Mouse (Mus musculus) MEL (cell line): ENCODE results near the gene Nars2. TPM values are rescaled to one million over a fixed set of nuclear protein-coding genes. Genes with fewer than 3 reads are reported as not detected.

ENCODE experiments used
- DNase-seq: peaks from one replicate; pipeline ENCODE4 v3.0.0; 2011; ENCODE audit warnings: low read depth, low spot score
- H3K27ac ChIP-seq: 2 replicates; pipeline ENCODE4 v1.5.1; 2012; ENCODE audit warnings: low read depth, mild to moderate bottlenecking, control low read depth, low read length, moderate library complexity; ENCODE audit not compliant: control insufficient read depth
- H3K27me3 ChIP-seq, 2 experiments: fragments of 150-350 bp in 1 of 2; sonication (generic) in 1 of 2; 2 replicates each; pipeline ENCODE4 v1.6.1; 2012; ENCODE audit warnings: low read length in 2 of 2, mild to moderate bottlenecking in 2 of 2, improper control_type of control experiment in 1 of 2, moderate library complexity in 1 of 2; ENCODE audit not compliant: insufficient read depth in 2 of 2, control insufficient read depth in 1 of 2
- H3K36me3 ChIP-seq, 2 experiments: 2 replicates each; pipeline ENCODE4 v1.6.1; 2012 to 2014; ENCODE audit warnings: low read length in 2 of 2, improper control_type of control experiment in 1 of 2, inconsistent platforms in 1 of 2, mild to moderate bottlenecking in 1 of 2; ENCODE audit not compliant: insufficient read depth in 2 of 2, control insufficient read depth in 1 of 2
- H3K4me1 ChIP-seq, 2 experiments: fragments of 150-350 bp in 1 of 2; sonication (generic) in 1 of 2; 2 replicates each; pipeline ENCODE4 v1.6.1; 2012; ENCODE audit warnings: low read length in 2 of 2, improper control_type of control experiment in 1 of 2, mild to moderate bottlenecking in 1 of 2; ENCODE audit not compliant: insufficient read depth in 2 of 2, control insufficient read depth in 1 of 2
- H3K4me3 ChIP-seq, 2 experiments: fragments of 150-350 bp in 1 of 2; sonication (generic) in 1 of 2; 2 replicates each; pipeline ENCODE4 v1.5.1; 2012; ENCODE audit warnings: low read depth in 2 of 2, low read length in 2 of 2, mild to moderate bottlenecking in 2 of 2, moderate library complexity in 2 of 2, control low read depth in 1 of 2, improper control_type of control experiment in 1 of 2; ENCODE audit not compliant: control insufficient read depth in 1 of 2, insufficient read depth in 1 of 2
- H3K79me2 ChIP-seq: 2 replicates; pipeline ENCODE4 v1.6.1; 2012; ENCODE audit warnings: mild to moderate bottlenecking, low read length, moderate library complexity; ENCODE audit not compliant: control insufficient read depth, poor library complexity, insufficient read depth
- H3K9ac ChIP-seq: 2 replicates; pipeline ENCODE4 v1.6.1; 2012; ENCODE audit warnings: low read depth, mild to moderate bottlenecking, control low read depth, low read length, moderate library complexity; ENCODE audit not compliant: control insufficient read depth, poor library complexity, severe bottlenecking
- H3K9me3 ChIP-seq: fragments of 150-350 bp; sonication (generic); replicated peaks from 2 replicates; pipeline ENCODE4 v1.6.1; 2012; ENCODE audit warnings: mild to moderate bottlenecking, low read length, improper control_type of control experiment, moderate library complexity; ENCODE audit not compliant: insufficient read depth
- BHLHE40 ChIP-seq: IDR thresholded peaks from 2 replicates; pipeline ENCODE4 v1.6.1; 2012; ENCODE audit warnings: low read depth, mild to moderate bottlenecking, inconsistent platforms, low read length, improper control_type of control experiment, borderline replicate concordance
- GATA1 ChIP-seq: IDR thresholded peaks from 2 replicates; pipeline ENCODE4 v1.6.1; 2011; ENCODE audit warnings: low read depth, low read length, improper control_type of control experiment
- HCFC1 ChIP-seq: IDR thresholded peaks from 2 replicates; pipeline ENCODE4 v1.6.1; 2012; ENCODE audit warnings: low read depth, mild to moderate bottlenecking, inconsistent platforms, low read length, improper control_type of control experiment, moderate library complexity
- JUND ChIP-seq: IDR thresholded peaks from 2 replicates; pipeline ENCODE4 v1.6.1; 2011; ENCODE audit warnings: low read depth, mild to moderate bottlenecking, improper control_type of control experiment, low read length
- MAZ ChIP-seq: IDR thresholded peaks from 2 replicates; pipeline ENCODE4 v1.6.1; 2012; ENCODE audit warnings: low read depth, mild to moderate bottlenecking, inconsistent platforms, low read length, improper control_type of control experiment
- MXI1 ChIP-seq: IDR thresholded peaks from 2 replicates; pipeline ENCODE4 v1.6.1; 2011; ENCODE audit warnings: mild to moderate bottlenecking, low read depth, low read length, improper control_type of control experiment
- NELFE ChIP-seq: IDR thresholded peaks from 2 replicates; pipeline ENCODE4 v1.6.1; 2011; ENCODE audit warnings: low read depth, low read length, improper control_type of control experiment
- NRF1 ChIP-seq: IDR thresholded peaks from 2 replicates; pipeline ENCODE4 v1.6.1; 2014; ENCODE audit warnings: low read depth, mild to moderate bottlenecking, inconsistent platforms, low read length, improper control_type of control experiment, moderate library complexity; ENCODE audit not compliant: poor library complexity, insufficient read depth, severe bottlenecking
- POLR2A ChIP-seq, 2 experiments: IDR thresholded peaks; 2 replicates each; pipeline ENCODE4 v1.6.1; 2011 to 2012; ENCODE audit warnings: low read length in 2 of 2, mild to moderate bottlenecking in 2 of 2, control low read depth in 1 of 2, improper control_type of control experiment in 1 of 2, low read depth in 1 of 2, moderate library complexity in 1 of 2; ENCODE audit not compliant: control insufficient read depth in 1 of 2, insufficient read depth in 1 of 2, poor library complexity in 1 of 2
- SIN3A ChIP-seq: IDR thresholded peaks from 2 replicates; pipeline ENCODE4 v1.6.1; 2012; ENCODE audit warnings: low read length, improper control_type of control experiment, inconsistent platforms
- TAL1 ChIP-seq: IDR thresholded peaks from 2 replicates; pipeline ENCODE4 v1.6.1; 2012; ENCODE audit warnings: mild to moderate bottlenecking, inconsistent platforms, low read length, moderate library complexity, mixed read lengths
- TBP ChIP-seq: IDR thresholded peaks from 2 replicates; pipeline ENCODE4 v1.8.0; 2011; ENCODE audit warnings: low read depth, low read length, improper control_type of control experiment
- TCF12 ChIP-seq: IDR thresholded peaks from 2 replicates; pipeline ENCODE4 v1.6.1; 2014; ENCODE audit warnings: low read depth, mild to moderate bottlenecking, inconsistent platforms, low read length, improper control_type of control experiment, moderate library complexity
- UBTF ChIP-seq: IDR thresholded peaks from 2 replicates; pipeline ENCODE4 v1.6.1; 2012; ENCODE audit warnings: low read depth, mild to moderate bottlenecking, inconsistent platforms, low read length, improper control_type of control experiment, moderate library complexity, borderline replicate concordance; ENCODE audit not compliant: insufficient read depth
- USF1 ChIP-seq: IDR thresholded peaks from 2 replicates; pipeline ENCODE4 v1.6.1; 2014; ENCODE audit warnings: low read depth, mild to moderate bottlenecking, inconsistent platforms, low read length, improper control_type of control experiment, moderate library complexity
- USF2 ChIP-seq, 2 experiments: IDR thresholded peaks; 2 replicates each; pipeline ENCODE4 v1.6.1; 2011 to 2012; ENCODE audit warnings: improper control_type of control experiment in 2 of 2, low read length in 2 of 2, borderline replicate concordance in 1 of 2, inconsistent platforms in 1 of 2, low read depth in 1 of 2, mild to moderate bottlenecking in 1 of 2; ENCODE audit not compliant: insufficient read depth in 1 of 2
- ZC3H11A ChIP-seq: IDR thresholded peaks from 2 replicates; pipeline ENCODE4 v1.6.1; 2012; ENCODE audit warnings: low read depth, mild to moderate bottlenecking, inconsistent platforms, low read length, improper control_type of control experiment
- ZMIZ1 ChIP-seq: IDR thresholded peaks from 2 replicates; pipeline ENCODE4 v1.6.1; 2012; ENCODE audit warnings: low read depth, mild to moderate bottlenecking, inconsistent platforms, low read length, improper control_type of control experiment, moderate library complexity
- ZNF384 ChIP-seq: IDR thresholded peaks from 2 replicates; pipeline ENCODE4 v1.6.1; 2012; ENCODE audit warnings: low read depth, mild to moderate bottlenecking, inconsistent platforms, low read length, improper control_type of control experiment
- polyA plus RNA-seq, 2 experiments: library from polyadenylated mRNA; stranded (reverse) in 1 of 2; unstranded in 1 of 2; fragments of >175 nt in 1 of 2; fragments of >200 nt in 1 of 2; gene quantifications; 2 replicates each; pipeline versions ENCODE4 v1.2.1 to v1.2.4; 2012; ENCODE audit warnings: low replicate concordance in 2 of 2, low read depth in 1 of 2; ENCODE audit not compliant: insufficient read length in 2 of 2, insufficient read depth in 1 of 2, missing spikeins in 1 of 2
- total RNA-seq: library from RNA; depleted of rRNA; stranded (reverse); fragments of 300-350 nt; gene quantifications from 2 replicates; pipeline ENCODE4 v1.2.3, GENCODE M21; 2012

Gene Nars2
- total and polyA plus RNA-seq, 3 experiments, result 14.7 to 22.9 TPM; not detected in 1

DNA sequence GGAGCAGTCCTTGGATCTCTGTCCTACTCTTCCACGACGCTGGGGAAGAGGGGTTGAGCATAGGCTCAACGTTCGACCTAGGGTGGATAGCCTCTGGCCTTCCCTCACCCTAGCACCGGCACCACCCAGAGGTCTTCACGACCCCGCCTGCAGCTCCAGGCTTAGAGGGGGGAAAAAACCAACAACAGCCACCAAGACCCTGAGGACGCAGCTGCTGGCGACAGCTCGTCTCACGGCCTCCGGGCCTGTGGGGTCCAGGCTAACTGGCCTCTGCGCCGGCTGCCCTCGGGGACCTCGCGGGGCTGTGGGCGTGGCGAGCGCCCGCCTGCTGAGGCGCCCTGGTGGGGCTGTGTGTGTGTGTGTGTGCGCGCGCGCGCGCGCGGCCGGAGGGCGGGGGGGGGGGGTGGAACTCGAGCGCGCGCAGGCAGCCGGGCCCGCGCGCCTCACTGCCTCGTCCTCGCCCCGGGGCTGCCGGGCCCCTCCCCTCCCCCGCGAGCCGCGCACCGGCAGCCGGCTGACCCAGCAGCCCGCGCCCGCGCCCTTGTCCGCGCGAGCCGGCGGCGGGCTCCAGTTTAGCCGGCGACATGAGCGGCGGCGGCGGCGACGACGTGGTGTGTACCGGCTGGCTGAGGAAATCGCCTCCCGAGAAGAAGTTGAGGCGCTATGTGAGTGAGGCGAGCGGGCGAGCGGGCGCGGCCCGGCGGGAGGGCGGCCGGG is 130.1 kb downstream of the Nars2 start, which contains the start of gene Gab2:
Gab2 (plus strand) TSS at position 345 of the 717 bp plus-strand sequence.
- DNase-seq, result peak; percentile 83
- peaks cover 0 to 18% of the 10 kb centered on the region in 2 experiments for H3K4me1 ChIP-seq
- H3K36me3 ChIP-seq, result peaks cover 0 to 28% of the 10 kb centered on the region in 2 experiments; a peak in 2 of 4 replicates
- peaks cover 22% of the 10 kb centered on the region for H3K79me2 ChIP-seq
- H3K4me3 ChIP-seq, result peak within 1 kb of the TSS; percentile 83 to 97
- peak within 1 kb of the TSS; percentile 73 for H3K27ac ChIP-seq
- no peak for TF ChIP-seq ZNF384
- TF ChIP-seq UBTF, result no peak
- no peak for TF ChIP-seq USF1
- TF ChIP-seq HCFC1, result no peak
- TF ChIP-seq TBP, result no peak
- TF ChIP-seq TCF12, result no peak
- TF ChIP-seq TAL1, result no peak
- peak; percentile 12; the same call in 1 of the 2 replicates for TF ChIP-seq MAZ
- TF ChIP-seq GATA1, result no peak
- TF ChIP-seq USF2 (IDR thresholded peaks at IDR 0.05; ENCODE audit: borderline replicate concordance in 1 of 2, insufficient read depth in 1 of 2, low read depth in 1 of 2, low read length in 2 of 2), result no peak
- TF ChIP-seq NRF1, result peak; percentile 39; the same call in 1 of the 2 replicates
- TF ChIP-seq POLR2A (IDR thresholded peaks at IDR 0.05; ENCODE audit: control insufficient read depth in 1 of 2, insufficient read depth in 1 of 2, low read depth in 1 of 2, low read length in 2 of 2, poor library complexity in 1 of 2), result peak; percentile 59 to 63; a peak in 3 of 4 replicates
- TF ChIP-seq SIN3A, result no peak
- TF ChIP-seq JUND, result no peak
- no peak for TF ChIP-seq BHLHE40
- peak; percentile 33; the same call in 1 of the 2 replicates for TF ChIP-seq MXI1
- TF ChIP-seq ZC3H11A, result no peak
- TF ChIP-seq NELFE, result 0 out of 2 replicates have a peak, but pooled peaks have one; percentile 27
- TF ChIP-seq ZMIZ1, result no peak
- H3K27me3 ChIP-seq, result no peaks in the 10 kb centered on the region
- H3K9me3 ChIP-seq, result no peaks in the 10 kb centered on the region
- H3K9ac ChIP-seq, result peak within 1 kb of the TSS; percentile 95

DNA sequence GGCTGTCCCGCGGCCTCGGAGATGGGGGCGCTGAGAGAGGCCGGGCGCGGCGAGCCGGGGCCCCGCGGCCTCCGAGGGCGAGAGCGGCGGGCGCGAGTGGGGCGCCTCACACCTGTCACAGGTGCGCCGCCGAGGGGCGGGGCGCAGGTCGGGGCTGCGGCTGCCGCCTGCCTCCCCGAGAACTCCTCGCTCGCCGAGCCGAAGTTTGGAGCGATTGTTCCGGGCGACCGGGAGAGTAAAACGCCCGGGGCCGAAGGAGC is 130.6 kb downstream of the Nars2 start:
- Histone ChIP-seq H3K36me3 (peaks cover 0 to 31% of the 10 kb centered on the region in 2 experiments; a peak in 2 of 4 replicates), H3K9me3 (no peaks in the 10 kb centered on the region), H3K9ac (peak overlapping the region; percentile 95), H3K27ac (peak overlapping the region; percentile 70), H3K79me2 (peaks cover 25% of the 10 kb centered on the region), H3K4me3 (peak overlapping the region; percentile 83 to 97), H3K4me1 (peaks cover 0 to 21% of the 10 kb centered on the region in 2 experiments), H3K27me3 (no peaks in the 10 kb centered on the region)
- no peak for DNase-seq
- no peak for TF ChIP-seq USF2 (IDR thresholded peaks at IDR 0.05; ENCODE audit: borderline replicate concordance in 1 of 2, insufficient read depth in 1 of 2, low read depth in 1 of 2, low read length in 2 of 2)
- TF ChIP-seq POLR2A (IDR thresholded peaks at IDR 0.05; ENCODE audit: control insufficient read depth in 1 of 2, insufficient read depth in 1 of 2, low read depth in 1 of 2, low read length in 2 of 2, poor library complexity in 1 of 2), result 0 out of 4 replicates have a peak, but pooled peaks of 1 of the 2 experiments have one; percentile 29
